Mouse (Mus musculus) midbrain, embryonic 14.5 days (tissue): ENCODE data around the gene Fam83d. TPM values are rescaled to one million over a fixed set of nuclear protein-coding genes. Genes with fewer than 3 reads are reported as not detected.
"Not testable (repeated sequence)": the region's sequence is repeated elsewhere in the genome, so short reads cannot be mapped to it uniquely, and the experiment has no call there.

ENCODE experiments used
- ATAC-seq: fragments of 200-750 bp; cut with Nextera tagmentation; 2 replicates; pipeline ENCODE4 v1.8.0; 2017; ENCODE audit warnings: moderate number of reproducible peaks, moderate library complexity; ENCODE audit not compliant: low FRiP score, low TSS enrichment
- DNase-seq: peaks from one replicate; pipeline ENCODE4 v3.0.0-alpha.2; 2015
- H3K27ac ChIP-seq: fragments of 300-500 bp; sonication (generic); replicated peaks from 2 replicates; pipeline ENCODE4 v1.5.1; 2014; ENCODE audit warnings: mild to moderate bottlenecking, low read depth, low read length, moderate library complexity
- H3K27me3 ChIP-seq: fragments of 300-500 bp; sonication (generic); 2 replicates; pipeline ENCODE4 v1.6.1; 2014; ENCODE audit warnings: low read length, control low read depth, mixed read lengths; ENCODE audit not compliant: control insufficient read depth, insufficient read depth
- H3K36me3 ChIP-seq: fragments of 300-500 bp; sonication (generic); 2 replicates; pipeline ENCODE4 v1.6.1; 2014; ENCODE audit warnings: low read length, control low read depth; ENCODE audit not compliant: control insufficient read depth, insufficient read depth
- H3K4me1 ChIP-seq: fragments of 300-500 bp; sonication (generic); 2 replicates; pipeline ENCODE4 v1.6.1; 2014; ENCODE audit warnings: mild to moderate bottlenecking, antibody characterized with exemption, low read length, control low read depth; ENCODE audit not compliant: control insufficient read depth, insufficient read depth
- H3K4me2 ChIP-seq: fragments of 300-500 bp; sonication (generic); 2 replicates; pipeline ENCODE4 v1.6.1; 2014; ENCODE audit warnings: mild to moderate bottlenecking, low read length, moderate library complexity
- H3K4me3 ChIP-seq: fragments of 300-500 bp; sonication (generic); replicated peaks from 2 replicates; pipeline ENCODE4 v1.5.1; 2014; ENCODE audit warnings: low read depth, low read length
- H3K9ac ChIP-seq: fragments of 300-500 bp; sonication (generic); replicated peaks from 2 replicates; pipeline ENCODE4 v1.6.1; 2014; ENCODE audit warnings: mild to moderate bottlenecking, low read length, moderate library complexity
- H3K9me3 ChIP-seq: fragments of 300-500 bp; sonication (generic); 2 replicates; pipeline ENCODE4 v1.6.1; 2016; ENCODE audit warnings: low read length, control low read depth, mixed read lengths; ENCODE audit not compliant: control insufficient read depth
- WGBS: fragments of 180-500 bp; shearing (Covaris S2); extraction: QIAGEN DNeasy Blood & Tissue Kit; methylation state at CpG from one replicate; pipeline ENCODE4 v1.1.7; 2014; 5-methylcytosine and 5-hydroxymethylcytosine counted together
- polyA plus RNA-seq: library from polyadenylated mRNA; unstranded; fragments of >200 nt; fragmentation: Nextera tagmentation; extraction: Ambion mirVana; gene quantifications from 2 replicates; pipeline ENCODE4 v1.2.1, GENCODE M21; 2014

Fam83d gene
- polyA plus RNA-seq, 1 experiment from 2014 or later, result 11.7 TPM

DNA sequence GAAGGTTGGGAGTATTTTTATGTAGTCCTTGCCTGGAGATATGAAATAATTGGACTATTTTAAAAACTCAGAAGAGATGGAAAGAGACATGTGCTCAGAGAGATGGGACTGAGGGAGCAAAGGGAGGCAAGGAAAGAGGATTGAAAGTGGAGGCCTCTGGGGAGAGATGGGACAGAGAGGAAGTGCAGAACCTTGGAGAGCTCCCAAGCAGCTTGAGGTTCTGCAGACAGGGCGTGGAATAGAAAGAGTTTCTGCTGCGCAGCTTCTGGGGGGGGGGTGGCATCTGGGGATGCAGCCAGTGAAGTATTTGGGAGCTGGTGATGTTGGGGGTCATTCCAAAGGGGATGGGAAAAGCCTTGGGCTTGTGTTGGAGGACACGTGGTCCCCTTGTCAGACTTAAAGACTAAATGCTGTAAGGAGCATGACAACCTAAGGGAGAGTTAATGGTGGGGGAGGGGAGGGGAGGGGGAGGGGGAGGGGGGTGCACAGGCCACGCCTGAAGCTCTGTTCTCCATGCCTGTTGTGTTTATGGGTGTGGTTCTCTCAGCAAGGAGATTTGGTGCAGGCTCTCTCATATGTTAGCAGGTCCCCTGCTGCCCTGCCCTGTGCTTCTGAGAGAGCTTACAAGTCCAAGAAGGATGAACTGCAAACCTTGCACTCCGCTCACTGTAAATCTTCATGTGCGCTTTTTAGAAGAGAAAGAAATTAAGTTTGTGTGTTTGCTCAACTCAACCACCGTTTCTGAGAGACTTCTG, 39.7 kb upstream of the Fam83d start:
- H3K4me3 ChIP-seq, result no peak overlapping the region
- no peaks in the 10 kb centered on the region for H3K9me3 ChIP-seq
- H3K9ac ChIP-seq, result no peak overlapping the region
- no peak for DNase-seq
- no peaks in the 10 kb centered on the region for H3K4me1 ChIP-seq
- no peak overlapping the region for H3K4me2 ChIP-seq
- no peak overlapping the region for H3K27ac ChIP-seq
- ATAC-seq, result no peak
- WGBS, result 49% methylated on average over 7 of the region's 7 CpGs
- no peaks in the 10 kb centered on the region for H3K36me3 ChIP-seq
- no peaks in the 10 kb centered on the region for H3K27me3 ChIP-seq

DNA sequence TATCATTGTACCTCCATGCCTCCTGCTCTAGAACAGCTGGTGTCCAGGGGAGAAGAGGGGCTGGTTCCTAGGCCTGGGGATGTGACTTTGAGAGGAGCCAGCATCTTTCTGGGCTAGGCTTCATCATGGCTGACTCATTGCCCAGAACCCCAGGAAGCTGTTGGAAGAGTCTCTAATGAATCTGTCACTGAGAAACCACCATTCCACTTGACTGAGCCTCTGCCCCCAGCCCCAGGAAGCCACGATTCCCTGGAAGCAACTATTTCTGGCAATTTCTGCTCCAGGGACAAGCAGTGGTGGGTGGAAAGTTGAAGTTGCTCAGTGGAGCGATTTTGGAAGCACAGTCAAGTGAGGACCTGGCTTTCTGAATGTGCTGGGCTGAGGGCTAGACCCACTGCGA, 37.0 kb upstream of the Fam83d start:
- 76% methylated on average over 3 of the region's 3 CpGs for WGBS
- no peak overlapping the region for H3K9ac ChIP-seq
- DNase-seq (no peak), ATAC-seq (no peak)
- H3K9me3 ChIP-seq, result no peaks in the 10 kb centered on the region
- no peak overlapping the region for H3K4me2 ChIP-seq
- H3K4me1 ChIP-seq, result no peaks in the 10 kb centered on the region
- H3K27me3 ChIP-seq, result no peaks in the 10 kb centered on the region
- H3K36me3 ChIP-seq, result no peaks in the 10 kb centered on the region
- H3K27ac ChIP-seq, result no peak overlapping the region
- no peak overlapping the region for H3K4me3 ChIP-seq

DNA sequence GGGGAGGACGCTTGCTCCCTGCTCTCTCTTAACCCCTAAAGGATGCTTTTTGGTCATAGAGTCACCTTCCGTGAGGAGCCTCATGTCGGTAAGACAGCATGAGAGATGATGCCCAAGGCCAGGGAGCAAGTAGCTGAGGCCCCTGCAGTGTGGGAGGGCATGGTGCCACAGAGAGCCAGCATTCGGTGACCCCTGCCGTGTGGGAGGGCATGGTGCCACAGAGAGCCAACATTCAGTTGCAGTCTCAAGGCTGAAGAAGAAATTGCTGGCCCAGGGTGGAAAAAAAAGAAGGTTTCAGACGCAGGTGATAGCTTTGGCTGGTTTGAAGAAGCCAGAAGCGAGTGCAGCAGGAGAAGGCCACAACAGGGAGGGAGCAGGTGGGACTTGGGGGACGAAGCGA, 35.4 kb upstream of the Fam83d start:
- H3K4me2 ChIP-seq, result no peak overlapping the region
- no peaks in the 10 kb centered on the region for H3K36me3 ChIP-seq
- no peaks in the 10 kb centered on the region for H3K9me3 ChIP-seq
- no peak for DNase-seq
- H3K4me1 ChIP-seq, result no peaks in the 10 kb centered on the region
- ATAC-seq, result no peak
- H3K9ac ChIP-seq, result no peak overlapping the region
- no peak overlapping the region for H3K4me3 ChIP-seq
- H3K27me3 ChIP-seq, result no peaks in the 10 kb centered on the region
- WGBS, result 92% methylated on average over 9 of the region's 9 CpGs
- no peak overlapping the region for H3K27ac ChIP-seq

DNA sequence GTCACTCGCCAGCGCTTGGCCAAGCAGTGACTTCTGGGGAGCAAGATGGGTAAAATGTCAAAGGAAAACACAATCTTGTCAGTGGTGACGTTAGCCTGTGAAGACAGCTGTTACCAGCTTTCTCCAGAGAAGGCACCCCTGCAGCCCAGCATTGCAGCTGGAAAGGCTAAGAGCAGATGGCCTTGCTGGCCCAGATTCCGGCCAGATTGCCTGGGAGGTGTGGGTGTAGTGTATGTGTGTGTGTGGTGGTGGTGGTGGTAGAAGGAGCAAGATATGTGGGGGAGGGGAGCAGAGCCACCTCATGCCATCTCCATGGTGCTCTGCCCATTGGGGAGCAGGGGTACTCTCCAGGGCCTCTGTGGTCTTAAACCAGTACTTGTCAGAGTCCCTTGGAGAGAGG, 34.8 kb upstream of the Fam83d start:
- no peak overlapping the region for H3K9ac ChIP-seq
- no peaks in the 10 kb centered on the region for H3K27me3 ChIP-seq
- no peak overlapping the region for H3K4me3 ChIP-seq
- WGBS, result 82% methylated on average over 4 of the region's 4 CpGs
- H3K27ac ChIP-seq, result no peak overlapping the region
- DNase-seq (no peak), ATAC-seq (no peak)
- H3K4me2 ChIP-seq, result no peak overlapping the region
- H3K9me3 ChIP-seq, result no peaks in the 10 kb centered on the region
- no peaks in the 10 kb centered on the region for H3K36me3 ChIP-seq
- no peaks in the 10 kb centered on the region for H3K4me1 ChIP-seq

DNA sequence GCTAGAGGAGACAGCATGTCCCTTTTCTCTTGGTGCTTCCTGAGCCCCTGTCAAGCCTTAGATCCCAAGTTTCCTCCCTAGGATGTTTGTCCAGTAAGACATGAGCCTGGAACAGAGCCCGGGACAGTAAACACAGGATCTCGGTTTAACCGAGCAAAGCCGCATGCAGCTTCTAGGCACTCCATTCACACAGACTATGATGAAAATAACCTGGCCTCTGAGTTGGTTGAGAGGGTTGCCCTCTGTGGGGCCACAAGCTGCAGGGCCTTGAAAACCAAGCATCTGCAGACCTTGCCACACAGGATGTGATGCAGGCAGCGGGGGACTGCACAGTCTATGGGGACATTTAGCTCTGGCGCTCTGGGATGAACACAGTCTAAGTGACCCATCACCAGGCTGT, 34.0 kb upstream of the Fam83d start:
- Histone ChIP-seq H3K27me3 (no peaks in the 10 kb centered on the region), H3K27ac (no peak overlapping the region), H3K36me3 (no peaks in the 10 kb centered on the region), H3K9me3 (no peaks in the 10 kb centered on the region), H3K4me3 (no peak overlapping the region), H3K9ac (no peak overlapping the region), H3K4me2 (no peak overlapping the region), H3K4me1 (peaks cover 5% of the 10 kb centered on the region; the same call in 1 of the 2 replicates)
- WGBS, result 91% methylated on average over 6 of the region's 6 CpGs
- ATAC-seq, result no peak
- DNase-seq, result no peak

DNA sequence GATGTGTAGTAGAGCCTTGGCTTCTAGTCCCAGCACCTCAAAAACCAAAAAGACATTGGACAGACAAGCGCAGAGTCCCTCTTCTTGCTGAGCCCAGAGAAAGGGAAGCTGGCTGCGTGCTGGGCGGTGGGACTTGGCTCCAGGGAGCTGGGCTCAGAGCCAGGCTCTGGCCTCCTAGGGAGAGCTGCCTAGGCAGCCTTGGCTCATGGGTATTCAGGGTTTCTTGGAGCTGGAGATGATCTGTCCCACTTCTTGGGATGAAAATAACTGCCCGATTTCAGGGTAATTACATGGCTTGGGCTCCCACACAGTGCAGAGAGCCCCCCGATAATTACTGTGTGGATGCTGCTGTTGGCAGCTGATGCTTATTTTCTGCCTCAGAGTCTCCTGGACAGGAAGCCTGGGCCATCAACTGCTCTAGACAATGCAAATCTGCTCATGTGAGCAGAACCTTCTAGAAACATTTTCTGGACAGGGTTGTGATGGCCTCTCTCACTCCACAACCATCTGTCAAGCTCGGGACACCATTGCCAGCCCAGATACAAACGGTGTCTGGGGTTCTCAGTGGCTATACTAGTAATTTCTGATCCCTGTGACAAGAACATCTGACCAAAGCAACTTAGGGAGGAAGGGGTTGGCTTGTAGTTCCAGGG, 33.3 kb upstream of the Fam83d start:
- peaks cover 8% of the 10 kb centered on the region; the same call in 1 of the 2 replicates for H3K4me1 ChIP-seq
- H3K9ac ChIP-seq, result no peak overlapping the region
- H3K4me2 ChIP-seq, result no peak overlapping the region
- H3K36me3 ChIP-seq, result no peaks in the 10 kb centered on the region
- H3K9me3 ChIP-seq, result no peaks in the 10 kb centered on the region
- DNase-seq (peak; percentile 50), ATAC-seq (no peak)
- H3K27me3 ChIP-seq, result no peaks in the 10 kb centered on the region
- WGBS, result 82% methylated on average over 7 of the region's 7 CpGs
- no peak overlapping the region for H3K4me3 ChIP-seq
- no peak overlapping the region for H3K27ac ChIP-seq

DNA sequence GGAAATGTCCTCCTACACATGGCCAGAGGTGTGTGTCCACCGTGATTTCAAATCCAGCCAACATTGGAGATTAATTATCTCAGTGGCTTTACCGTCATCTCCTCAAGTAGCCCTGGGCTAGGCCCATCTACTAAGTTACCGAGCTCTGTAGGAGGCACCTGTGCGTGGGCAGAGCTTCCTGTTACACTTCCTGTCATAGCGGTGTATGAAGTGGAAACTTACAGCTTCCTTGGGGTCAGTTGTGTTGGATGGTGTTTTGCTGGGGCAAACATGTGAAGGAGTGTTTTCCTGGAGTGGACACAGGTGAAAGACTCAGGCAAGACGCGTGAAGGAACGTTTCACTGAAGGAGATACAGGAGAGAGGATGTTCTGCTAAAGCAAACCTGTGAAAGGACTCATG, 32.6 kb upstream of the Fam83d start:
- Histone ChIP-seq H3K4me3 (no peak overlapping the region), H3K27ac (no peak overlapping the region), H3K36me3 (no peaks in the 10 kb centered on the region), H3K4me2 (no peak overlapping the region), H3K4me1 (peaks cover 8% of the 10 kb centered on the region; the same call in 1 of the 2 replicates), H3K9ac (no peak overlapping the region), H3K27me3 (no peaks in the 10 kb centered on the region), H3K9me3 (no peaks in the 10 kb centered on the region)
- 95% methylated on average over 8 of the region's 8 CpGs for WGBS
- DNase-seq (no peak), ATAC-seq (no peak)

DNA sequence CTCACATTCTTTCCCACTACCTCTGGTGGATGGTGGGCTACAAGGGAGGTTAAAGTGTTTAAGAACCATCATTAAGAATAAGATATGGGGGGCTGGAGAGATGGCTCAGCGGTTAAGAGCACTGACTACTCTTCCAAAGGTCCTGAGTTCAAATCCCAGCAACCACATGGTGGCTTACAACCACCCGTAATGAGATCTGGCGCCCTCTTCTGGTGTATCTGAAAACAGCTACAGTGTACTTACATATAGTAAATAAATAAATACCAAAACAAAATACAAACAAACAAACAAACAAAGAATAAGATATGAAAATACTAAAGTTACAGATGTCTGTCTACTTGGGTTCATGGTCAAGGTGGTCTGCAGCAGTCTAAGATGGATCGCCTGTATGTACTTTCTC, 31.6 kb upstream of the Fam83d start:
- H3K9me3 ChIP-seq, H3K4me1 ChIP-seq, H3K27me3 ChIP-seq, ATAC-seq, DNase-seq, H3K36me3 ChIP-seq, H3K9ac ChIP-seq, H3K4me3 ChIP-seq, H3K27ac ChIP-seq, H3K4me2 ChIP-seq: not testable (repeated sequence)
- 84% methylated on average over 4 of the region's 4 CpGs for WGBS

DNA sequence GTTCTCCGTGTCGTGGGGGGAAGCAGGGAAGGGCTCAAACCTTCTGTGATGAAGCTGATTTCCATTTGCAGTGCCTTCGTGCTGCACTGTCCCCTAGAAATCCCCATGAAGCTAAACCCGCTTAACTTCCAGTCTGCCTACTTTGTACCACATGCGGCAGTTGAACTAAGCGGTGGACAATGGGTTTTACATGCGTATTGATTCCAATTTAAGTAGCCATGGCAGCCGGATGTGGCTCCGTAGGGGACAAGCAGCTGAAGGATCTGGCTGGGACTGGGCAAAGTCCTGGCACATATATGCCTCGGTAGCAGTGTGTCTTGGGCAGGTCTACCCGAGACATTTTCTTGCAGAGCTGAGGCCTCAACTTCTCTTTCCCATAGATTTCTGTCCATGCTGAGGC, 29.3 kb upstream of the Fam83d start:
- H3K36me3 ChIP-seq, result no peaks in the 10 kb centered on the region
- no peaks in the 10 kb centered on the region for H3K27me3 ChIP-seq
- no peak overlapping the region for H3K4me2 ChIP-seq
- H3K9me3 ChIP-seq, result no peaks in the 10 kb centered on the region
- H3K4me1 ChIP-seq, result peaks cover 8% of the 10 kb centered on the region; the same call in 1 of the 2 replicates
- H3K4me3 ChIP-seq, result no peak overlapping the region
- ATAC-seq, result peak; percentile 53; the same call in 1 of the 2 replicates
- H3K27ac ChIP-seq, result 0 out of 2 replicates have a peak overlapping the region, but pooled peaks have one; percentile 26
- 17% methylated on average over 11 of the region's 11 CpGs for WGBS
- peak; percentile 68 for DNase-seq
- H3K9ac ChIP-seq, result no peak overlapping the region
